Mouse (Mus musculus) CH12.LX (cell line): ENCODE measurements around the gene Etv2. TPM values are rescaled to one million over a fixed set of nuclear protein-coding genes. Genes with fewer than 3 reads are reported as not detected.

Source experiments
- DNase-seq: peaks from one replicate; pipeline ENCODE4 v3.0.0-alpha.2; 2013; ENCODE audit errors: extremely low read depth
- H3K27ac ChIP-seq: 2 replicates; pipeline ENCODE4 v1.5.1; 2012; ENCODE audit warnings: low read depth, mild to moderate bottlenecking, control low read depth, moderate library complexity; ENCODE audit not compliant: insufficient read depth
- H3K27me3 ChIP-seq: replicated peaks from 2 replicates; pipeline ENCODE3; 2012; ENCODE audit warnings: inconsistent platforms
- H3K36me3 ChIP-seq, 2 experiments: replicated peaks in 1 of 2; 2 replicates each; pipeline versions ENCODE3 to v1.6.1; 2012; ENCODE audit warnings: inconsistent platforms in 1 of 2, low read length in 1 of 2, mild to moderate bottlenecking in 1 of 2, mixed read lengths in 1 of 2, moderate library complexity in 1 of 2; ENCODE audit not compliant: control insufficient read depth in 1 of 2, insufficient read depth in 1 of 2
- H3K4me1 ChIP-seq, 2 experiments: 2 replicates each; pipeline ENCODE4 v1.6.1; 2012; ENCODE audit warnings: inconsistent platforms in 1 of 2, moderate library complexity in 1 of 2; ENCODE audit not compliant: insufficient read depth in 2 of 2, control insufficient read depth in 1 of 2
- H3K4me2 ChIP-seq: 2 replicates; pipeline ENCODE4 v1.6.1; 2012; ENCODE audit warnings: low read depth, mild to moderate bottlenecking, control low read depth; ENCODE audit not compliant: poor library complexity, insufficient read depth, severe bottlenecking
- H3K4me3 ChIP-seq, 3 experiments: fragments of 150-350 bp in 1 of 3; sonication (generic) in 1 of 3; replicated peaks in 1 of 3; 2 replicates each; pipeline versions ENCODE3 to v1.5.1; 2011 to 2012; ENCODE audit warnings: low read depth in 2 of 3, low read length in 2 of 3, mild to moderate bottlenecking in 2 of 3, moderate library complexity in 2 of 3, control low read depth in 1 of 3, improper control_type of control experiment in 1 of 3, inconsistent platforms in 1 of 3, mixed read lengths in 1 of 3; ENCODE audit not compliant: poor library complexity in 1 of 3
- H3K79me2 ChIP-seq: replicated peaks from 2 replicates; pipeline ENCODE4 v1.6.1; 2012; ENCODE audit warnings: mild to moderate bottlenecking, moderate library complexity; ENCODE audit not compliant: control insufficient read depth, poor library complexity, insufficient read depth, severe bottlenecking; ENCODE audit errors: extremely low read depth
- H3K9ac ChIP-seq: 2 replicates; pipeline ENCODE4 v1.6.1; 2012; ENCODE audit warnings: low read depth, mild to moderate bottlenecking, control low read depth, moderate library complexity; ENCODE audit not compliant: insufficient read depth
- H3K9me3 ChIP-seq: replicated peaks from 2 replicates; pipeline ENCODE3; 2012; ENCODE audit warnings: low read length, inconsistent platforms, mixed read lengths
- BHLHE40 ChIP-seq: IDR thresholded peaks from 2 replicates; pipeline ENCODE4 v1.6.1; 2011; ENCODE audit warnings: mild to moderate bottlenecking, low read depth, low read length, improper control_type of control experiment
- CHD1 ChIP-seq: IDR thresholded peaks from 2 replicates; pipeline ENCODE4 v1.6.1; 2012; ENCODE audit warnings: low read depth, low read length, improper control_type of control experiment, inconsistent platforms
- CHD2 ChIP-seq: IDR thresholded peaks from 2 replicates; pipeline ENCODE4 v1.6.1; 2011; ENCODE audit warnings: low read length, improper control_type of control experiment
- EP300 ChIP-seq: IDR thresholded peaks from 2 replicates; pipeline ENCODE4 v1.6.1; 2011; ENCODE audit warnings: low read length, improper control_type of control experiment
- ETS1 ChIP-seq: conservative IDR thresholded peaks from 2 replicates; pipeline ENCODE4 v1.6.1; 2012; ENCODE audit warnings: low read depth, mild to moderate bottlenecking, inconsistent platforms, low read length, improper control_type of control experiment, moderate library complexity
- HCFC1 ChIP-seq: IDR thresholded peaks from 2 replicates; pipeline ENCODE4 v1.6.1; 2012; ENCODE audit warnings: low read depth, mild to moderate bottlenecking, inconsistent platforms, low read length, improper control_type of control experiment
- JUN ChIP-seq: IDR thresholded peaks from 2 replicates; pipeline ENCODE4 v1.6.1; 2011; ENCODE audit warnings: low read depth, mild to moderate bottlenecking, low read length, improper control_type of control experiment, moderate library complexity; ENCODE audit not compliant: insufficient read depth
- JUND ChIP-seq: conservative IDR thresholded peaks from 2 replicates; pipeline ENCODE4 v1.6.1; 2011; ENCODE audit warnings: low read depth, low read length, improper control_type of control experiment
- KAT2A ChIP-seq: IDR thresholded peaks from 2 replicates; pipeline ENCODE4 v1.6.1; 2012; ENCODE audit warnings: low read length, improper control_type of control experiment, inconsistent platforms; ENCODE audit not compliant: insufficient replicate concordance
- MAFK ChIP-seq: IDR thresholded peaks from 2 replicates; pipeline ENCODE4 v1.6.1; 2011; ENCODE audit warnings: low read length, improper control_type of control experiment; ENCODE audit not compliant: insufficient replicate concordance
- MAX ChIP-seq: IDR thresholded peaks from 2 replicates; pipeline ENCODE4 v1.6.1; 2011; ENCODE audit warnings: low read length, improper control_type of control experiment
- MAZ ChIP-seq: IDR thresholded peaks from 2 replicates; pipeline ENCODE4 v1.6.1; 2012; ENCODE audit warnings: low read depth, mild to moderate bottlenecking, inconsistent platforms, low read length, improper control_type of control experiment, moderate library complexity
- MEF2A ChIP-seq: IDR thresholded peaks from 2 replicates; pipeline ENCODE4 v1.6.1; 2014; ENCODE audit warnings: low read depth, mild to moderate bottlenecking, inconsistent platforms, low read length, improper control_type of control experiment, borderline replicate concordance
- NELFE ChIP-seq: IDR thresholded peaks from 2 replicates; pipeline ENCODE4 v1.6.1; 2011; ENCODE audit warnings: low read depth, low read length, improper control_type of control experiment
- NRF1 ChIP-seq: IDR thresholded peaks from 2 replicates; pipeline ENCODE4 v1.6.1; 2014; ENCODE audit warnings: low read depth, mild to moderate bottlenecking, inconsistent platforms, low read length, improper control_type of control experiment, moderate library complexity
- POLR2AphosphoS2 ChIP-seq: IDR thresholded peaks from 2 replicates; pipeline ENCODE4 v1.6.1; 2011; ENCODE audit warnings: low read depth, low read length, improper control_type of control experiment
- RAD21 ChIP-seq: IDR thresholded peaks from 2 replicates; pipeline ENCODE4 v1.6.1; 2011; ENCODE audit warnings: low read depth, mild to moderate bottlenecking, low read length, improper control_type of control experiment, moderate library complexity
- RCOR1 ChIP-seq: conservative IDR thresholded peaks from 2 replicates; pipeline ENCODE4 v1.6.1; 2012; ENCODE audit warnings: low read depth, mild to moderate bottlenecking, inconsistent platforms, low read length, improper control_type of control experiment
- SMC3 ChIP-seq: IDR thresholded peaks from 2 replicates; pipeline ENCODE4 v1.6.1; 2011; ENCODE audit warnings: low read depth, low read length, improper control_type of control experiment
- UBTF ChIP-seq: IDR thresholded peaks from 2 replicates; pipeline ENCODE4 v1.6.1; 2012; ENCODE audit warnings: low read depth, mild to moderate bottlenecking, inconsistent platforms, low read length, improper control_type of control experiment, moderate library complexity
- USF2 ChIP-seq: conservative IDR thresholded peaks from 2 replicates; pipeline ENCODE4 v1.6.1; 2011; ENCODE audit warnings: low read depth, low read length, improper control_type of control experiment
- ZMIZ1 ChIP-seq: IDR thresholded peaks from 2 replicates; pipeline ENCODE4 v1.6.1; 2012; ENCODE audit warnings: low read depth, mild to moderate bottlenecking, inconsistent platforms, low read length, improper control_type of control experiment
- dilution Hi-C: fragments of 300-500 bp; cut with MboI; formaldehyde crosslinking; loops from 2 replicates; pipeline ENCODE4 v1.14.3; 2020; ENCODE audit warnings: low sequenced_read_pairs; ENCODE audit not compliant: extremely low pct_unique_long_range_greater_than_20kb, extremely low pct_ligation_motif_present
- in situ Hi-C: fragments of 300-500 bp; cut with MboI; formaldehyde crosslinking; loops from 3 replicates; pipeline ENCODE4 v1.14.3; 2019; ENCODE audit warnings: low sequenced_read_pairs, low pct_ligation_motif_present, low pct_unique_long_range_greater_than_20kb, mixed read lengths
- polyA plus RNA-seq: library from polyadenylated mRNA; unstranded; fragments of >175 nt; gene quantifications from 2 replicates; pipeline ENCODE4 v1.2.1, GENCODE M21; 2012; ENCODE audit warnings: low read depth; ENCODE audit not compliant: insufficient read length
- total RNA-seq, 2 experiments: library from RNA; depleted of rRNA; stranded (reverse); fragments of 300-350 nt in 1 of 2; fragments of >200 nt in 1 of 2; gene quantifications; 2 replicates each; pipeline ENCODE4 v1.2.3; 2012 to 2014

Etv2 gene
- total and polyA plus RNA-seq, 3 experiments: not detected

- Histone ChIP-seq H3K9me3 (no peaks in the 10 kb centered on the region), H3K36me3 (peaks cover 67 to 74% of the 10 kb centered on the region in 2 experiments), H3K4me1 (peaks cover 3 to 18% of the 10 kb centered on the region in 2 experiments; a peak in 3 of 4 replicates), H3K4me3 (no peak overlapping the region), H3K27ac (no peak overlapping the region), H3K27me3 (no peaks in the 10 kb centered on the region), H3K4me2 (no peak overlapping the region), H3K79me2 (peaks cover 31% of the 10 kb centered on the region), H3K9ac (no peak overlapping the region)
- TF ChIP-seq EP300: no peak
- TF ChIP-seq KAT2A: no peak
- TF ChIP-seq CHD1: no peak
- no peak for TF ChIP-seq NRF1
- in situ Hi-C loops (no loop called here), dilution Hi-C loops (no loop called here)
- no peak for DNase-seq
Observed at GRCm38 (mm10) chr7:30585170-30585569, 50.5 kb downstream of the Etv2 start.

DNA sequence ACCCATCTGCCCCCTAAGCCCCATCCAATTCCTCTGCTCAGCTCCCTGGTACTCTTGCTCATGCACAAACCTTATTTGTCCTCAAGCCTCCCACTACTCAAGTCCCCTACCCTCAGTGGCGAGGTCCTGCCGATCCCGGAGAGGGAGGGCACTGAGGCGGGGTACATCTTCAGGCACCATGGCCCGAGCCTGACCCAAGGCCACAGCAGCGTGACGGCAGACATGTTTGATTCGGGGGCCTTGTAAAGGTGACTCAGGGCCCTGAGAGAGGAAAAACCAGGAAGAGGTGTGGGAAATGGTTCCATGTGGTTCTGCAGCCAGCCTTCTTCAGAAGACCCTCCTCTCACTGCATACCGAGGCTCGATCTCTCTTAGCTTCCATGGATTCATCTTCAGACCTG, 51.3 kb downstream of the Etv2 start:
- H3K36me3 ChIP-seq: peaks cover 75 to 78% of the 10 kb centered on the region in 2 experiments
- H3K79me2 ChIP-seq: peaks cover 27% of the 10 kb centered on the region
- no peak for TF ChIP-seq MAX
- TF ChIP-seq JUND: no peak
- TF ChIP-seq NELFE: no peak
- TF ChIP-seq MAZ: no peak
- no peak for TF ChIP-seq MEF2A
- TF ChIP-seq CHD1: no peak
- TF ChIP-seq RCOR1: no peak
- no peak for TF ChIP-seq POLR2AphosphoS2
- no peak for TF ChIP-seq UBTF
- no peak for TF ChIP-seq JUN
- TF ChIP-seq EP300: no peak
- TF ChIP-seq USF2: no peak
- TF ChIP-seq RAD21: no peak
- TF ChIP-seq MAFK: no peak
- TF ChIP-seq SMC3: no peak
- TF ChIP-seq ETS1: no peak
- no peak for TF ChIP-seq HCFC1
- no peak for TF ChIP-seq BHLHE40
- no peak for TF ChIP-seq CHD2
- no peak for TF ChIP-seq ZMIZ1
- no peaks in the 10 kb centered on the region for H3K27me3 ChIP-seq
- H3K4me3 ChIP-seq: no peak overlapping the region
- H3K4me2 ChIP-seq: no peak overlapping the region
- H3K9ac ChIP-seq: no peak overlapping the region
- in situ Hi-C loops (no loop called here), dilution Hi-C loops (no loop called here)
- H3K9me3 ChIP-seq: no peaks in the 10 kb centered on the region
- no peak for DNase-seq
- no peak overlapping the region for H3K27ac ChIP-seq
- peaks cover 3 to 14% of the 10 kb centered on the region in 2 experiments; a peak in 3 of 4 replicates for H3K4me1 ChIP-seq

Other genes starting within 250 kb of the Etv2 start
Only the 20 nearest of the 33 such genes appear.
- 2.5 and 2.8 TPM in 2 replicates for gene Arhgap33, start 100.8 kb downstream of the Etv2 start, total RNA-seq (2012; rRNA removed)
- 0.44 and 0.76 TPM in 2 replicates for gene Arhgap33, start 100.8 kb downstream of the Etv2 start, total RNA-seq (2014; rRNA removed)
- gene Arhgap33, start 100.8 kb downstream of the Etv2 start, polyA plus RNA-seq: 6.2 and 9.2 TPM in 2 replicates
- gene Hspb6, start 83.7 kb downstream of the Etv2 start, total RNA-seq (2012; rRNA removed): 1.6 and 2.3 TPM in 2 replicates
- gene Hspb6, start 83.7 kb downstream of the Etv2 start, total RNA-seq (2014; rRNA removed): 0.79 and 1.2 TPM in 2 replicates
- 4.1 and 6.0 TPM in 2 replicates for gene Hspb6, start 83.7 kb downstream of the Etv2 start, polyA plus RNA-seq
- gene Proser3, start 83.6 kb downstream of the Etv2 start, total RNA-seq (2012; rRNA removed): 4.0 and 5.9 TPM in 2 replicates
- gene Proser3, start 83.6 kb downstream of the Etv2 start, total RNA-seq (2014; rRNA removed): 1.7 and 2.0 TPM in 2 replicates
- gene Proser3, start 83.6 kb downstream of the Etv2 start, polyA plus RNA-seq: 5.7 and 6.0 TPM in 2 replicates
- gene Lin37, start 76.0 kb downstream of the Etv2 start, total RNA-seq (2012; rRNA removed): 8.3 and 11.0 TPM in 2 replicates
- 4.0 and 5.2 TPM in 2 replicates for gene Lin37, start 76.0 kb downstream of the Etv2 start, total RNA-seq (2014; rRNA removed)
- 38.6 and 49.5 TPM in 2 replicates for gene Lin37, start 76.0 kb downstream of the Etv2 start, polyA plus RNA-seq
- 56.7 and 61.2 TPM in 2 replicates for gene U2af1l4, start 72.6 kb downstream of the Etv2 start, total RNA-seq (2012; rRNA removed)
- 60.8 and 63.4 TPM in 2 replicates for gene U2af1l4, start 72.6 kb downstream of the Etv2 start, total RNA-seq (2014; rRNA removed)
- 51.5 and 54.4 TPM in 2 replicates for gene U2af1l4, start 72.6 kb downstream of the Etv2 start, polyA plus RNA-seq
- gene Gm49396, start 72.5 kb downstream of the Etv2 start, total RNA-seq (2012; rRNA removed): 2.6 and 2.7 TPM in 2 replicates
- gene Gm49396, start 72.5 kb downstream of the Etv2 start, total RNA-seq (2014; rRNA removed): 1.9 and 2.3 TPM in 2 replicates
- gene Gm49396, start 72.5 kb downstream of the Etv2 start, polyA plus RNA-seq: 3.3 and 3.8 TPM in 2 replicates
- 55.2 and 59.2 TPM in 2 replicates for gene Psenen, start 72.2 kb downstream of the Etv2 start, total RNA-seq (2012; rRNA removed)
- 83.6 and 92.7 TPM in 2 replicates for gene Psenen, start 72.2 kb downstream of the Etv2 start, total RNA-seq (2014; rRNA removed)
- gene Psenen, start 72.2 kb downstream of the Etv2 start, polyA plus RNA-seq: 101 and 121 TPM in 2 replicates
- gene Igflr1, start 70.4 kb downstream of the Etv2 start, total RNA-seq (2012; rRNA removed): 0.92 and 1.3 TPM in 2 replicates
- not detected in 2 replicates for gene Igflr1, start 70.4 kb downstream of the Etv2 start, total RNA-seq (2014; rRNA removed)
- gene Igflr1, start 70.4 kb downstream of the Etv2 start, polyA plus RNA-seq: 0.65 TPM in 1 of 2 replicates, not detected in the other
- gene Kmt2b, start 47.1 kb downstream of the Etv2 start, total RNA-seq (2012; rRNA removed): 17.2 and 18.3 TPM in 2 replicates
- gene Kmt2b, start 47.1 kb downstream of the Etv2 start, total RNA-seq (2014; rRNA removed): 4.8 and 8.4 TPM in 2 replicates
- gene Kmt2b, start 47.1 kb downstream of the Etv2 start, polyA plus RNA-seq: 31.0 and 32.8 TPM in 2 replicates
- gene Zbtb32, start 36.9 kb downstream of the Etv2 start, total RNA-seq (2012; rRNA removed): 183 TPM in 2 replicates
- 156 and 173 TPM in 2 replicates for gene Zbtb32, start 36.9 kb downstream of the Etv2 start, total RNA-seq (2014; rRNA removed)
- 171 and 178 TPM in 2 replicates for gene Zbtb32, start 36.9 kb downstream of the Etv2 start, polyA plus RNA-seq
- gene Upk1a, start 23.0 kb downstream of the Etv2 start, total RNA-seq (2012; rRNA removed): 6.5 and 10.9 TPM in 2 replicates
- gene Upk1a, start 23.0 kb downstream of the Etv2 start, total RNA-seq (2014; rRNA removed): 0.47 and 0.49 TPM in 2 replicates
- gene Upk1a, start 23.0 kb downstream of the Etv2 start, polyA plus RNA-seq: 1.8 and 2.3 TPM in 2 replicates
- gene Cox6b1, start 9.7 kb downstream of the Etv2 start, total RNA-seq (2012; rRNA removed): 432 and 456 TPM in 2 replicates
- gene Cox6b1, start 9.7 kb downstream of the Etv2 start, total RNA-seq (2014; rRNA removed): 776 and 802 TPM in 2 replicates
- gene Cox6b1, start 9.7 kb downstream of the Etv2 start, polyA plus RNA-seq: 581 and 625 TPM in 2 replicates
- 109 and 121 TPM in 2 replicates for gene Rbm42, start 14.5 kb upstream of the Etv2 start, total RNA-seq (2012; rRNA removed)
- gene Rbm42, start 14.5 kb upstream of the Etv2 start, total RNA-seq (2014; rRNA removed): 65.3 and 67.2 TPM in 2 replicates
- 104 and 105 TPM in 2 replicates for gene Rbm42, start 14.5 kb upstream of the Etv2 start, polyA plus RNA-seq
- 45.6 and 47.7 TPM in 2 replicates for gene Haus5, start 29.1 kb upstream of the Etv2 start, total RNA-seq (2012; rRNA removed)
- gene Haus5, start 29.1 kb upstream of the Etv2 start, total RNA-seq (2014; rRNA removed): 32.3 and 38.5 TPM in 2 replicates
- gene Haus5, start 29.1 kb upstream of the Etv2 start, polyA plus RNA-seq: 50.9 and 52.8 TPM in 2 replicates
- not detected in 2 replicates for gene Pmis2, start 35.8 kb upstream of the Etv2 start, total RNA-seq (2012; rRNA removed)
- not detected in 2 replicates for gene Pmis2, start 35.8 kb upstream of the Etv2 start, total RNA-seq (2014; rRNA removed)
- gene Pmis2, start 35.8 kb upstream of the Etv2 start, polyA plus RNA-seq: not detected in 2 replicates
- gene 2200002J24Rik, start 63.1 kb upstream of the Etv2 start, total RNA-seq (2012; rRNA removed): 2.4 and 4.0 TPM in 2 replicates
- 3.0 and 6.6 TPM in 2 replicates for gene 2200002J24Rik, start 63.1 kb upstream of the Etv2 start, total RNA-seq (2014; rRNA removed)
- 2.9 and 3.5 TPM in 2 replicates for gene 2200002J24Rik, start 63.1 kb upstream of the Etv2 start, polyA plus RNA-seq
- gene Atp4a, start 76.4 kb upstream of the Etv2 start, total RNA-seq (2012; rRNA removed): 0.13 TPM in 1 of 2 replicates, not detected in the other
- 0.14 and 0.67 TPM in 2 replicates for gene Atp4a, start 76.4 kb upstream of the Etv2 start, total RNA-seq (2014; rRNA removed)
- gene Atp4a, start 76.4 kb upstream of the Etv2 start, polyA plus RNA-seq: 0.33 TPM in 1 of 2 replicates, not detected in the other
- gene Tmem147, start 93.7 kb upstream of the Etv2 start, total RNA-seq (2012; rRNA removed): 136 and 137 TPM in 2 replicates
- gene Tmem147, start 93.7 kb upstream of the Etv2 start, total RNA-seq (2014; rRNA removed): 152 and 154 TPM in 2 replicates
- gene Tmem147, start 93.7 kb upstream of the Etv2 start, polyA plus RNA-seq: 98.4 and 149 TPM in 2 replicates
- 0.42 and 0.89 TPM in 2 replicates for gene Gapdhs, start 107.8 kb upstream of the Etv2 start, total RNA-seq (2012; rRNA removed)
- not detected in 2 replicates for gene Gapdhs, start 107.8 kb upstream of the Etv2 start, total RNA-seq (2014; rRNA removed)
- 1.7 and 2.9 TPM in 2 replicates for gene Gapdhs, start 107.8 kb upstream of the Etv2 start, polyA plus RNA-seq
- gene Sbsn, start 115.6 kb upstream of the Etv2 start, total RNA-seq (2012; rRNA removed): 0.59 and 0.76 TPM in 2 replicates
- gene Sbsn, start 115.6 kb upstream of the Etv2 start, total RNA-seq (2014; rRNA removed): 0.30 TPM in 1 of 2 replicates, not detected in the other
- gene Sbsn, start 115.6 kb upstream of the Etv2 start, polyA plus RNA-seq: 0.69 and 1.1 TPM in 2 replicates